Mouse (Mus musculus): Measurements from ENCODE around the gene Zhx3. TPM values are rescaled to one million over a fixed set of nuclear protein-coding genes. Genes with fewer than 3 reads are reported as not detected.

Gene Zhx3
- total RNA-seq (2017), result 2.2 and 4.3 TPM in 2 replicates

DNA sequence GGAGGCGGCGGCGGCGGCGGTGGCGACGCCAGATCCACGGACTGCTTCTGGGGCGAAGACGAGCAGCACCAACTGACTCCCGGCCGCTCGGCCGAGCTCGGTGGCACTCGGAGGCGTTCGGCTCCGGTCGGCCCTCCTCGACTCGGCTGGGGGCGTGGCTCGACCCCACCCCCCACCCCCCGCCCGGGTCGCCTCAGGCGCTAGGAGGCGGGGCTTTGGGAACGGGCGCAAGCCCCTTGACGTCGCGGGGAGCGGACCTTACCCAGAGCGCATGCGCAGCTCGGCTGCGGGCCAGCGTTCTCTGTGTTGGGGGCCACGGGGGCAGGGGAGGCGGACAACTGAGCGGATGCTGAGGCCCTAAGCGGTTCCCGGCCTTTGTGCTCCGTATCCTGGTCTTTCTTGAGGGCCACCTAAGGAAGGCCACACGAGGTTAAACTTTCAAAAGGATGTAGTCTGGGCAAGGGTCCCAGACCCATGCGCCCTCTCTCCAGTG is at the start of gene Zhx3:
TSS of gene Zhx3 (minus strand) at position 109 of the 493 bp plus-strand sequence.
- ATAC-seq (ENCODE audit: extremely low read depth, insufficient number of reproducible peaks, low FRiP score, poor library complexity, severe bottlenecking), result peak; percentile 66

- ATAC-seq (ENCODE audit: extremely low read depth, insufficient number of reproducible peaks, low FRiP score, poor library complexity, severe bottlenecking), result no peak
These were observed 48.5 kb upstream of the Zhx3 start for GRCm38 (mm10) chr2:160921285-160921684.

- no peak for ATAC-seq (ENCODE audit: extremely low read depth, insufficient number of reproducible peaks, low FRiP score, poor library complexity, severe bottlenecking)
These were observed 46.1 kb upstream of the Zhx3 start for GRCm38 (mm10) chr2:160918930-160919215.

DNA sequence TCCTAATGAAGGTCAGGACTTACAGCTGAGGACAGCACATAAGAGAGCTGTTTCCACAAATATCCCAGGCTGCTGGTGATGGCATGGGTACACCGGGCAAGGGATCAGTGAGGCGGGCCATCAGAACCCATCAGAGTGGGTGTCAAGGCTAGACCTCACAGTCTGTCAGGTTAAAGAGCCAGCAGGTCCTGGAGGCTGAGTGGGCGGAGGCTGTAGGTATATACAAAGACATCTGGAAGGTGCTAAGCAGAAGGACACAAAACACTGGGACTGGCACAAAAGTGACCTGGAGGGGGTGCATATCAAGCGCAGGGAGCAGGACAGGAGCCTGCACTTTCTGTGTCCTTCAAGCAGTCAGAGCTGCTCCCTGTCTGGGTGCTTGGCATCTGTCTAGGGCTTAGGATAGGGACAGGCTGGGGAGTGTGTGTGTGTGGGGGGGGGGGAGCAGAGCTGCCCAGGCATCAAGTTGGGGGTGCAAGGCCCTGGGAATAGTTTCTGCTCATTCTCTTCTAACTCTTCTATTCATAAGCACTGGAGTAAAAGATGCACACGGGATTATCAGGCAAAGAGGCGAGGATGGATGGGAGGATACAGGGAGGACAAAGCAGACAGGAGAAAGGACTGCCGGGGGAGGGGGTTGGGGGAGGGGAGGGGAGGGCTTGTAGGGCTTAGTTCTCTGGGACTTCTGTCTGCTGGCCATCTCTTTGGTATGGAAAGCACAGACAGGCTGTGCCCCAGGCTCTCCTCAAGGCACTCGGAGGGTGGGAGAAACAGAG is 45.5 kb upstream of the Zhx3 start:
- no peak for ATAC-seq (ENCODE audit: extremely low read depth, insufficient number of reproducible peaks, low FRiP score, poor library complexity, severe bottlenecking)

GRCm38 (mm10) chr2:160917313-160917712 is 44.5 kb upstream of the Zhx3 start:
- no peak for ATAC-seq (ENCODE audit: extremely low read depth, insufficient number of reproducible peaks, low FRiP score, poor library complexity, severe bottlenecking)

DNA sequence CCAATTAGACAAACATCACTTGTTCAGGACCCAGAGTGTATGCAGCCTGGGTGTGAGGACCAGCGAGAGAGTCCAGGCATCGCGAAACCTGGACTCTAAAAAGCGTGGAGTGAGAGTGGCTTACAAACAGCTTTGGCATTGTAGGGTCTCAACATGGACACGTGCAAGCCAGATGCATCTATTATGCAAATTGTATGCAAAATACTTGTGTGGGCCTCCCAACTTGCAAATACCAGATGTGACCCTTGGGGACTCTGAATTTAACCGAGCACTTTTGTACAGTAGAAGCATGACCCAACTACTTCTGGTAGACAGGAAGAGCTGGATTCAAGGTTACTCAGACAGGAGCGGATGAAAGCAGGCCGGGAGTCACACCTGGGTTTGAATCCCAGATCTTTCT is 43.9 kb upstream of the Zhx3 start:
- no peak for ATAC-seq (ENCODE audit: extremely low read depth, insufficient number of reproducible peaks, low FRiP score, poor library complexity, severe bottlenecking)

GRCm38 (mm10) chr2:160915821-160916610 is 43.2 kb upstream of the Zhx3 start:
- ATAC-seq (ENCODE audit: extremely low read depth, insufficient number of reproducible peaks, low FRiP score, poor library complexity, severe bottlenecking), result no peak

GRCm38 (mm10) chr2:160914656-160915055 is 41.9 kb upstream of the Zhx3 start:
- no peak for ATAC-seq (ENCODE audit: extremely low read depth, insufficient number of reproducible peaks, low FRiP score, poor library complexity, severe bottlenecking)

DNA sequence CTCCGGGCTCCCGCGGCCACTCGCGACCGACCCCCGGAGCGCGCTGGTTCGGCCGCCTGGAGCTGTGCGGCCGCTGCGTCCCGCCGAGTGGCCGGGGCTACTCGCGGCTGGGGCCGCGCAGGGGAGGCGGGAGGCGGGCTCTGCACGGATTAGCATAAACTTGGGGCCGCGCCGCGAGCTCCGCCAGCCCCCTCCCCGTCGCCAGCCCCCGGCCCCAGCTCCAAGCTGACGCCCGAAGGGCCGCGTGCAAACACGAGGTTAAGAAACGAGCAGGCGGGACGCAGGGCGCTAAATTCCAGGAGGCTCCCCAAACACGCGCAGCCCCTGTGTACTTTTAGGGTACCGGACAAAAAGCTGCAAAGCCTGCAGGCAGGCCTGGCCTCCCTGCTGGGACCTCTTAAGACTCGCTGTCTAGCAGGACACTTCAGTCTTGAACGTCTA is 39.5 kb upstream of the Zhx3 start, which contains the start of gene Emilin3:
TSS of gene Emilin3 (minus strand) at position 98 of the 441 bp plus-strand sequence.
- ATAC-seq (ENCODE audit: extremely low read depth, insufficient number of reproducible peaks, low FRiP score, poor library complexity, severe bottlenecking), result no peak

- ATAC-seq (ENCODE audit: extremely low read depth, insufficient number of reproducible peaks, low FRiP score, poor library complexity, severe bottlenecking), result no peak
These were observed 38.9 kb upstream of the Zhx3 start for GRCm38 (mm10) chr2:160911558-160912201.

- ATAC-seq (ENCODE audit: extremely low read depth, insufficient number of reproducible peaks, low FRiP score, poor library complexity, severe bottlenecking), result no peak
These were observed 37.8 kb upstream of the Zhx3 start for GRCm38 (mm10) chr2:160910633-160911032.

GRCm38 (mm10) chr2:160908607-160909006 is 35.8 kb upstream of the Zhx3 start:
- no peak for ATAC-seq (ENCODE audit: extremely low read depth, insufficient number of reproducible peaks, low FRiP score, poor library complexity, severe bottlenecking)

DNA sequence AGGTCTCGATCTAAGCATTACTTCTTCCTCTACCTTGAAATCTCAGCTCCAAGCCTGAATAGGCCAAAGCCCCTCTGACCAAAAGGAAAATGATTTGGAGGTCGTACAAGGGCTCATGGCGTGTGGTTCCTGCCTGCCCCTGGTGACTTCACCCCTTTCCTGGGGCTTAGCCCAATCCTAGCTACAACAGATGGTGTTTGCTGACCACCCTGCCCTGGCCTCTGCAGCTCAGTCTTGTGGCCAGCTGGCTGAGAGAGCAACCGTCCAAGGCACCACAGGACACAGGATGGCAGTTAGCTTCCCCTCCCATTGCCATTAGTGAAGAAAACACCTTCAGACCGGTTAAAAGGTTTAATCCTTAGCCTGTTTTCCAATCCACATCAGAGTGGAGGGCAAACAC is 33.3 kb upstream of the Zhx3 start:
- ATAC-seq (ENCODE audit: extremely low read depth, insufficient number of reproducible peaks, low FRiP score, poor library complexity, severe bottlenecking), result no peak

DNA sequence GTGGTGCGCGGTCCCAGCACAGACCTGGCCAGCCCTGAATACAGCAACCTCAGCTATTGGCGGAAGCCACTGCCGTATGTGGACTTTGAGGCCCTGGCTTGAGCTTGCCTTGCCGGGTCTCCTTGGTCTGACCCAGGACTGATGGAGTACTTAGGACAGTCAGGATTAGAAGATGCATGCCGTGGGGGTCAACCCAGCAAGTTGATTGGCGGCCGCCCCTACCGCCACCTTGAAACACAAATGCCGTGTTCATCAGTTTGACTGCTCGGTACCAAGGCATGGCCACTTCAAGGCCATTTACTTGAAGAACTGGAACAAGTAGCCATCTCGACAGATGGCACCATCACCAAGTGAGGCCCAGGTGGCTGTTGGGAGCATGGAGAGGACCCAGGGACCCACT is 32.5 kb upstream of the Zhx3 start:
- ATAC-seq (ENCODE audit: extremely low read depth, insufficient number of reproducible peaks, low FRiP score, poor library complexity, severe bottlenecking), result no peak

- ATAC-seq (ENCODE audit: extremely low read depth, insufficient number of reproducible peaks, low FRiP score, poor library complexity, severe bottlenecking), result no peak
These were observed 29.0 kb upstream of the Zhx3 start for GRCm38 (mm10) chr2:160901656-160902412.

DNA sequence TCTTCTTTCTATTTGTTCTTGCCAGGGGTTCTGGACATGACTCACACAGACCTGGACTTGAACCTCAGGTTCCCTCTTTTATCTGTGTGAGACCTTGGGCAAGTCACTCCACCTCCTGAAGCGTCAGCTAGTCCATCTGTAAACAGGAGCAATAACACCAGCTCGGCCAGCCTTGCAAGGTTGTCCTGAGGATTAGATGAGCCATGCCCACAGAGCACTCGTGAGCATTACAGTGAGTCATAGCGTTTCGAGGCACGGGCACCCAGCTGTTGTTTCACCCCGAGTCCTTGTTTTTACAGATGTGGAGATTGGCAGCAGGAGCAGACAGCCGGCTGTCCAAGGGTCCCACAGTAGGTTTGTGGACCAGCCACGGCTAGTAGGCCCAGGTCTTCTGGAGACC is 18.9 kb upstream of the Zhx3 start:
- ATAC-seq (ENCODE audit: extremely low read depth, insufficient number of reproducible peaks, low FRiP score, poor library complexity, severe bottlenecking), result no peak

DNA sequence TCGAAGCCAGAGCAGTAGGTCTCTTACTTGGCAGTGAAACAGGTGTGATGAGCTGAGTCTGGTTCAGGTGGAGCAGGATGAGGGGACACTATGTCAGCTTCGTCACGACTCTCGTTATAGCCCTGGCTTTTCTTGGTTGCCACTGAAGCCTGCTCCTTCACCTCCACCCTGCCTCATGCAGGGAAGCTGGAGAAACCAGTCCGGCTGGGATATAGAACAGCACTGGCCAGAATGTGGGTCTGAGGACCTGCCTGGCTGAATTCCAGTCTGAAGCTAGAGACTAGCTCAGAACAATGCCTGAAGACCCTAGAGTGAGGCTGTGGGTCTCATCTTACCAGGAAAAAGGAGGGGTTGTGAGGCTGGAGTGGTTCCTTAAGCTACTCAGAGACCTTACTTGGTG is 18.2 kb upstream of the Zhx3 start:
- no peak for ATAC-seq (ENCODE audit: extremely low read depth, insufficient number of reproducible peaks, low FRiP score, poor library complexity, severe bottlenecking)

DNA sequence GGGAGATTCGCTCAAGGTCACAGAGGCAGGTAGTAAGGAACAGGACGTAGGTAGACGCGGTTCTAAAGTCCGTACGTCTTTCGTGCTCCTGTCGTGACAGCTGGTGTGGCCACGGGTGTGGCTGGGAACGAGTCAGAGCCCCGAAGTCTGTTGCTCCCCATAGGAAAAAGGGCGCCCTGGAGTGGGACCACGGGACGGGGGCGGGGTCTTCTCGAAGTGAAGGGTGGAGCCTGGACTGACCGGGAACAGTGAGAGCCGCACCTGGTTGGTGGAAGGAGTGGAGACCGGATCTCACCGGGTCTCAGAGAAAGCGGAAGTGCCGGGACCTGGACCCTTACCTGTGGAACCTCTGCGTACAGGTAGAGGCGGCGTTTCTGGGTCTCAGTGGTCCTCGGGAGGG is 15.1 kb upstream of the Zhx3 start:
- ATAC-seq (ENCODE audit: extremely low read depth, insufficient number of reproducible peaks, low FRiP score, poor library complexity, severe bottlenecking), result no peak

- ATAC-seq (ENCODE audit: extremely low read depth, insufficient number of reproducible peaks, low FRiP score, poor library complexity, severe bottlenecking), result peak; percentile 77
These were observed 14.5 kb upstream of the Zhx3 start for GRCm38 (mm10) chr2:160887284-160887683.

Measured in neutrophil, adult 5-6 weeks (primary cell).